Mouse (Mus musculus) limb, embryonic 14.5 days (tissue): ENCODE results near the gene Plekhb2. TPM values are rescaled to one million over a fixed set of nuclear protein-coding genes. Genes with fewer than 3 reads are reported as not detected.

Experiments used
- ATAC-seq: fragments of 200-750 bp; cut with Nextera tagmentation; 2 replicates; pipeline ENCODE4 v1.8.0; 2017; ENCODE audit warnings: low read depth, moderate number of reproducible peaks, moderate TSS enrichment; ENCODE audit not compliant: low FRiP score
- DNase-seq: peaks from one replicate; pipeline ENCODE4 v3.0.0-alpha.2; 2015; ENCODE audit warnings: low spot score
- H3K27ac ChIP-seq: fragments of 300-500 bp; sonication (generic); replicated peaks from 2 replicates; pipeline ENCODE4 v1.5.1; 2014; ENCODE audit warnings: low read depth, mild to moderate bottlenecking, low read length, moderate library complexity, mixed read lengths
- H3K27me3 ChIP-seq: fragments of 300-500 bp; sonication (generic); 2 replicates; pipeline ENCODE4 v1.6.1; 2014; ENCODE audit warnings: low read length, mixed read lengths; ENCODE audit not compliant: control insufficient read depth, insufficient read depth
- H3K36me3 ChIP-seq: fragments of 300-500 bp; sonication (generic); 2 replicates; pipeline ENCODE4 v1.6.1; 2014; ENCODE audit warnings: mild to moderate bottlenecking, low read length, moderate library complexity, mixed read lengths; ENCODE audit not compliant: control insufficient read depth, insufficient read depth
- H3K4me1 ChIP-seq: fragments of 300-500 bp; sonication (generic); 2 replicates; pipeline ENCODE4 v1.6.1; 2014; ENCODE audit warnings: antibody characterized with exemption, low read length, mixed read lengths; ENCODE audit not compliant: control insufficient read depth, insufficient read depth
- H3K4me2 ChIP-seq: fragments of 300-500 bp; sonication (generic); replicated peaks from 2 replicates; pipeline ENCODE4 v1.6.1; 2014; ENCODE audit warnings: low read depth, mild to moderate bottlenecking, low read length, moderate library complexity; ENCODE audit not compliant: severe bottlenecking
- H3K4me3 ChIP-seq: fragments of 300-500 bp; sonication (generic); replicated peaks from 2 replicates; pipeline ENCODE4 v1.5.1; 2014; ENCODE audit warnings: low read length
- H3K9ac ChIP-seq: fragments of 300-500 bp; sonication (generic); 2 replicates; pipeline ENCODE4 v1.6.1; 2014; ENCODE audit warnings: mild to moderate bottlenecking, low read depth, low read length, moderate library complexity; ENCODE audit not compliant: severe bottlenecking
- H3K9me3 ChIP-seq: fragments of 300-500 bp; sonication (generic); 2 replicates; pipeline ENCODE4 v1.6.1; 2016; ENCODE audit warnings: low read length; ENCODE audit not compliant: control insufficient read depth
- POLR2A ChIP-seq: fragments of 200-500 bp; IDR thresholded peaks from 2 replicates; pipeline ENCODE4 v1.8.0; 2012; ENCODE audit warnings: inconsistent platforms, mild to moderate bottlenecking, moderate library complexity, borderline replicate concordance; ENCODE audit not compliant: insufficient read depth, insufficient read length; ENCODE audit errors: extremely low read depth
- WGBS: fragments of 180-500 bp; shearing (Covaris S2); extraction: QIAGEN DNeasy Blood & Tissue Kit; methylation state at CpG from one replicate; pipeline ENCODE4 v1.1.7; 2014; 5-methylcytosine and 5-hydroxymethylcytosine counted together
- polyA plus RNA-seq, 2 experiments: library from polyadenylated mRNA; depleted of rRNA in 1 of 2; stranded (reverse) in 1 of 2; unstranded in 1 of 2; fragments of >200 nt; fragmentation: Nextera tagmentation in 1 of 2; extraction: Ambion mirVana in 1 of 2; gene quantifications; 2 replicates each; pipeline versions ENCODE4 v1.2.1 to v1.2.3; 2012 to 2014

Plekhb2 gene
- polyA plus RNA-seq, 2 experiments = 9.5 to 15.6 TPM

- Histone ChIP-seq H3K9ac (no peak overlapping the region), H3K27ac (no peak overlapping the region), H3K36me3 (no peaks in the 10 kb centered on the region), H3K4me1 (no peaks in the 10 kb centered on the region), H3K4me2 (no peak overlapping the region), H3K4me3 (no peak overlapping the region), H3K9me3 (no peaks in the 10 kb centered on the region), H3K27me3 (no peaks in the 10 kb centered on the region)
- TF ChIP-seq POLR2A = no peak
- ATAC-seq (no peak), DNase-seq (no peak)
- WGBS = 74% methylated on average over 5 of the region's 5 CpGs
Measured at GRCm38 (mm10) chr1:34873551-34873950, 23.8 kb downstream of the Plekhb2 start.

- Histone ChIP-seq H3K9me3 (no peaks in the 10 kb centered on the region), H3K4me1 (no peaks in the 10 kb centered on the region), H3K27ac (no peak overlapping the region), H3K9ac (no peak overlapping the region), H3K36me3 (no peaks in the 10 kb centered on the region), H3K4me3 (no peak overlapping the region), H3K27me3 (no peaks in the 10 kb centered on the region), H3K4me2 (no peak overlapping the region)
- DNase-seq (no peak), ATAC-seq (no peak)
- 80% methylated on average over 6 of the region's 6 CpGs for WGBS
- TF ChIP-seq POLR2A = no peak
Measured at GRCm38 (mm10) chr1:34879611-34880010, 29.8 kb downstream of the Plekhb2 start.

- no peak overlapping the region for H3K27ac ChIP-seq
- TF ChIP-seq POLR2A = no peak
- no peak for DNase-seq
- H3K4me3 ChIP-seq = no peak overlapping the region
- H3K9me3 ChIP-seq = no peaks in the 10 kb centered on the region
- no peaks in the 10 kb centered on the region for H3K36me3 ChIP-seq
- ATAC-seq = no peak
- H3K9ac ChIP-seq = no peak overlapping the region
- H3K27me3 ChIP-seq = no peaks in the 10 kb centered on the region
- no peak overlapping the region for H3K4me2 ChIP-seq
- H3K4me1 ChIP-seq = no peaks in the 10 kb centered on the region
Measured at GRCm38 (mm10) chr1:34883776-34884175, 34.0 kb downstream of the Plekhb2 start.

- no peak overlapping the region for H3K27ac ChIP-seq
- no peak for TF ChIP-seq POLR2A
- WGBS = 60% methylated on average over 14 of the region's 14 CpGs
- H3K9ac ChIP-seq = no peak overlapping the region
- DNase-seq (peak; percentile 67), ATAC-seq (no peak)
- H3K4me3 ChIP-seq = no peak overlapping the region
- no peak overlapping the region for H3K4me2 ChIP-seq
- H3K36me3 ChIP-seq = no peaks in the 10 kb centered on the region
- no peaks in the 10 kb centered on the region for H3K9me3 ChIP-seq
- H3K27me3 ChIP-seq = no peaks in the 10 kb centered on the region
- H3K4me1 ChIP-seq = no peaks in the 10 kb centered on the region
Measured at GRCm38 (mm10) chr1:34891559-34892289, 41.9 kb downstream of the Plekhb2 start.

GRCm38 (mm10) chr1:34892466-34892865 is 42.7 kb downstream of the Plekhb2 start:
- WGBS = 72% methylated on average over 3 of the region's 3 CpGs

More at GRCm38 (mm10) chr1:34892466-34892865, 42.7 kb downstream of the Plekhb2 start:
- Histone ChIP-seq H3K4me2 (no peak overlapping the region), H3K4me1 (no peaks in the 10 kb centered on the region), H3K36me3 (no peaks in the 10 kb centered on the region), H3K9ac (no peak overlapping the region), H3K27ac (no peak overlapping the region), H3K27me3 (no peaks in the 10 kb centered on the region), H3K9me3 (no peaks in the 10 kb centered on the region), H3K4me3 (no peak overlapping the region)
- ATAC-seq (no peak), DNase-seq (no peak)
- TF ChIP-seq POLR2A = no peak
